Mouse (Mus musculus) testis, postnatal 14 days (tissue): ENCODE measurements around the gene Patl1.
"Not testable (repeated sequence)": the region's sequence is repeated elsewhere in the genome, so short reads cannot be mapped to it uniquely, and the experiment has no call there.

ENCODE experiments used
- DNase-seq: peaks from one replicate; pipeline ENCODE4 v3.0.0; 2021; ENCODE audit warnings: low spot score

Gene Patl1

GRCm38 (mm10) chr19:11966201-11966636, 54.0 kb downstream of the Patl1 start:
- DNase-seq, result peak; percentile 72

GRCm38 (mm10) chr19:11969155-11970050, 57.2 kb downstream of the Patl1 start:
- no peak for DNase-seq

GRCm38 (mm10) chr19:11973511-11974222, 61.5 kb downstream of the Patl1 start:
- no peak for DNase-seq

- no peak for DNase-seq
Measured at GRCm38 (mm10) chr19:11974223-11974540, 62.0 kb downstream of the Patl1 start.

GRCm38 (mm10) chr19:11975683-11976082, 63.5 kb downstream of the Patl1 start:
- DNase-seq, result no peak

GRCm38 (mm10) chr19:11977363-11977762, 65.2 kb downstream of the Patl1 start:
- DNase-seq, result no peak

- DNase-seq, result no peak
Measured at GRCm38 (mm10) chr19:11980471-11980870, 68.3 kb downstream of the Patl1 start.

GRCm38 (mm10) chr19:11984614-11985013, 72.4 kb downstream of the Patl1 start:
- DNase-seq, result not testable (repeated sequence)

- DNase-seq, result no peak
Measured at GRCm38 (mm10) chr19:11987841-11988240, 75.6 kb downstream of the Patl1 start.

- DNase-seq, result no peak
Measured at GRCm38 (mm10) chr19:11989334-11989733, 77.1 kb downstream of the Patl1 start.

GRCm38 (mm10) chr19:11992034-11992433, 79.8 kb downstream of the Patl1 start:
- no peak for DNase-seq

- DNase-seq, result no peak
Measured at GRCm38 (mm10) chr19:11992441-11993029, 80.3 kb downstream of the Patl1 start.
